Mouse (Mus musculus): ENCODE measurements around the gene Grin2a.

DNA sequence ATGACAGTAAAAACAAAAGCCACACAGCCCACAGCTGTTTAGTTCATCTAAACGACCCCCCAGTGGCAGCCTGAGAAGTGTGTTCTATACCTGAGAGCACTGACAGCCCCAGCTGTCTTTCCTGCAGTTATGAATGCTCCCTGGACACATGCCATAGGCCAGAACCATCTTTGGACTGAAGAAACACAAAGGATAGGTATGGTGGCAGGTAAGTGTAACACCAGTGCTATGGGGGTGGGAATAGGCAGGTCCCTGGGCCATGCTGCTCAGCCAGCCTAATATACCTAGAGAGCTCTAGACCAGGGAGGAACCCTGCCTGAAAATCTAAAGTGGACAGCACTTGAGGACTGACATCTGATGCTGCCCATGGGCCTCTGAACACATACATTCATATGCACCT lies 93.9 kb downstream of the Grin2a start:
- TF ChIP-seq CTCF (IDR thresholded peaks at IDR 0.05; ENCODE audit: extremely low read depth, insufficient read depth, insufficient read length, insufficient replicate concordance) (no peak), POLR2A (IDR thresholded peaks at IDR 0.05; ENCODE audit: low read depth, low read length) (no peak)
